Mouse (Mus musculus): ENCODE results near the gene Hoxd10.

- TF ChIP-seq CTCF (IDR thresholded peaks at IDR 0.05; ENCODE audit: borderline replicate concordance, insufficient read depth, low read depth, low read length), result no peak
- no peak for TF ChIP-seq POLR2A (IDR thresholded peaks at IDR 0.05; ENCODE audit: borderline replicate concordance, insufficient read depth, low read length)
Observed at GRCm38 (mm10) chr2:74698201-74699052, 6.7 kb downstream of the Hoxd10 start.

All from cerebellum, adult 2 months (tissue).